Comparison of ENCODE assay signal across 16 mouse cellular contexts in genomic region chrX:92339551-92339950, GRCm38 (mm10).
A peak's percentile ranks its signal among the peaks of the same experiment; 100 is the strongest.
DNase-seq lines count a peak whose midpoint lies in the region; TF ChIP-seq lines count a peak whose summit lies in the region.
"Had no signal": no experiment of that assay in that cellular context is flagged by ENCODE, and none has a peak within 500 bp of the region (broad histone marks: within the 10 kb centered on the region; RNA-seq: fewer than 3 reads in every experiment).

No protein-coding gene starts in this region.

- no peak overlapping the region for H3K4me3 ChIP-seq in left cerebral cortex, adult 2 months
- H3K4me3 ChIP-seq: embryonic facial prominence, embryonic 12.5 days; forebrain, embryonic 15.5 days; heart, embryonic 10.5 days; heart, embryonic 15.5 days had no signal

- no peak for TF ChIP-seq CTCF in left cerebral cortex, adult 2 months (IDR thresholded peaks at IDR 0.05)

- intact Hi-C loops in left cerebral cortex, postnatal 4 days (cut with DNase I): no loop called here
- intact Hi-C loops in left cerebral cortex, adult 2 months (cut with DNase I): no loop called here

- no peak overlapping the region for H3K27ac ChIP-seq in left cerebral cortex, adult 2 months
- H3K27ac ChIP-seq: embryonic facial prominence, embryonic 12.5 days; forebrain, embryonic 15.5 days; heart, embryonic 10.5 days; heart, embryonic 15.5 days had no signal

- DNase-seq in left cerebral cortex, postnatal 4 days: peak; percentile 7
- no peak for DNase-seq in left cerebral cortex, adult 2 months (ENCODE audit: extremely low spot score in 1 of 2, low spot score in 2 of 2)
- DNase-seq in cerebellum, adult 11-12 months: peak; percentile 2
- DNase-seq in cerebellum, adult 9-10 months: peak; percentile 26
- peak; percentile 34 to 59 for DNase-seq in cerebellum, postnatal 25 days
- no peak for DNase-seq in adrenal gland, adult 2 months
- no peak for DNase-seq in adrenal gland, postnatal 36 days
- no peak for DNase-seq in kidney, postnatal 4 days
- DNase-seq: adrenal gland, postnatal 14 days; heart, adult 18-20 months; kidney, adult 11 months; kidney, adult 9 months had no signal

Comparison
In these comparisons a context has a peak if more than half of its experiments do, and no peak if none do; other contexts are left out.
1. DNase-seq: peak in left cerebral cortex, postnatal 4 days (single experiment), cerebellum, adult 11-12 months (single experiment), cerebellum, adult 9-10 months (single experiment) and cerebellum, postnatal 25 days (2 of 2); none in left cerebral cortex, adult 2 months (0 of 2), adrenal gland, adult 2 months (single experiment), adrenal gland, postnatal 36 days (0 of 2) and kidney, postnatal 4 days (0 of 2).